Mouse (Mus musculus) T-cell, adult 2 months (primary cell): Measurements from ENCODE around the gene Psors1c2.
A peak's percentile ranks its signal among the peaks of the same experiment; 100 is the strongest.

ENCODE experiments used
- DNase-seq: peaks from one replicate; pipeline ENCODE4 v3.0.0; 2022; ENCODE audit warnings: low spot score

Psors1c2 gene

DNA sequence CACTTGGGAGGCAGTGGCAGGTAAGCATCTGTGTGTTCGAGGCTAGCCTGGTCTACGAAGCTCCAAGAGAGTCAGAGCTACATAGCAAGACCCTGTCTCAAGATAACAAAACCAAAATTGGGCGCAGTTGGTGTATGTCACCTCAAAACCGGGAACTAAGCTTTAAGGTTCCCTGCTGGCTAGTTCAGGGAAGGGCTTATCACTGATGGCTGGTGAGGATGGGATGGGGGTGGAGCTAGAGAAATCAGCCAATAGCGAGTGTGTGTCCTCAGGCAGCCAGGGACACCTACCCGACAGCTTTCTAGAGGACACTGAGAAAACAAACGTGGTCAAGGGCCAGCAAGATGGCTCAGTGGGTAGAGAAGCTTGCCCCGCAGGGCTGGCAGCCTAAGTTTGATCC is 25.2 kb downstream of the Psors1c2 start:
- DNase-seq: no peak

DNA sequence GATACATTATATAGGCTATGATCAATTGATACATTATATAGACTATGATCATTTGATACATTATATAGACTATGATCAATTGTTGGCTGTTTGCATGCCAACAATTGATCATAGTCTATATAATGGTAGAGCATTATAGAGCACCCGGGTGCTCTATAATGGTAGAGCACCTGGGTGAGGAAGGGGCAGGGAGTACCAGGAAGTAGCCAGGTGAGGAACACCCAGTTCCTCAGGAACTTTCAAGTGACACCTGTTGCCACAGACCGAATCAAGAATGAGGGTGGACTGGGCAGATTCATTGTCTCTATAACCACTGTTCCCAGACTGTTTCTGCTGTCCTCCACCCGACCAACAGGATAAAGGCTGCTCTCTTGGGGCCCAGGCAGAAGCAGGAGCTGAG is 34.1 kb downstream of the Psors1c2 start, which contains the start of gene 2300002M23Rik:
Gene 2300002M23Rik (plus strand): TSS at position 301 of the 400 bp plus-strand sequence.
- no peak for DNase-seq

DNA sequence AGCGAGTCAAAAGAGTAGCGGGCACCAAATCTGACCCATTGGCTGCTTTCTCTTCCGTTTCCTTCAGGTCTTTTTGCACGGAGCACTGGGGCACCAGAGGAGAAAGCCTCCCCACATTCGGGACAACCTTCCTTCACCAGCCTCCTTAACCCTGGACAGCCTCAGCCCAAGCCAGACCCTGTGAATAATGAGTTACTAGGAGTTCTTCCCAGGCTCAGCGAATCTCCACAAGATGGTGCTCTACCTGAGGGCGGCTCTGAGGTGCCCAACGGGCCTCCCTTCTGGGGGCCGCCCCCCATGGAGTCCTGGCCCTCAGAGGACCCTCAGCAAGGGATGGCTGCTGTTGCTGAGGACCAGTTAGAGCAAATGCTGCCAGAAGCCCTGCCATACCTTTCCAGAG is 34.8 kb downstream of the Psors1c2 start:
- no peak for DNase-seq

- DNase-seq: peak; percentile 20
Observed at GRCm38 (mm10) chr17:35569091-35569944, 36.3 kb downstream of the Psors1c2 start.

- no peak for DNase-seq
Observed at GRCm38 (mm10) chr17:35570836-35571235, 37.8 kb downstream of the Psors1c2 start.

DNA sequence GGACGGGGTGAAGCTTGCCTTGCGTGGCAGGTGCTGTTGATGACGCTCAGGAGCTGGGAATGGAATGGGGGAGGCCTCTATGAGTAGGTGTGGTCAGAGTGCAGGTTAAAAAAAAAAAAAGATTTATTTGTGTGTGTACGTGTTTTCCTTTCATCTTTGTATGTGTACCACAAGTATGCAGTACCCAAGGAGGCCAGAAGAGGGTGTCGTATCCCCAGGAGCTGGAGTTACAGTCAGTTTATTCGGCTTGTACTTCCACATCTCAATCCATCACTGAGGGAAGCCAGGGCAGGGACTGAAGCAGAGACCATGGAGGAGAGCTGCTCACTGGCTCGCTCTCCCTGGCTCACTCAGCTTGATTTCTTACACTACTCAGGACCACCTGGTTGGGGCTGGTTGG is 38.5 kb downstream of the Psors1c2 start:
- no peak for DNase-seq

GRCm38 (mm10) chr17:35578211-35578610 is 45.2 kb downstream of the Psors1c2 start:
- DNase-seq: peak; percentile 80

DNA sequence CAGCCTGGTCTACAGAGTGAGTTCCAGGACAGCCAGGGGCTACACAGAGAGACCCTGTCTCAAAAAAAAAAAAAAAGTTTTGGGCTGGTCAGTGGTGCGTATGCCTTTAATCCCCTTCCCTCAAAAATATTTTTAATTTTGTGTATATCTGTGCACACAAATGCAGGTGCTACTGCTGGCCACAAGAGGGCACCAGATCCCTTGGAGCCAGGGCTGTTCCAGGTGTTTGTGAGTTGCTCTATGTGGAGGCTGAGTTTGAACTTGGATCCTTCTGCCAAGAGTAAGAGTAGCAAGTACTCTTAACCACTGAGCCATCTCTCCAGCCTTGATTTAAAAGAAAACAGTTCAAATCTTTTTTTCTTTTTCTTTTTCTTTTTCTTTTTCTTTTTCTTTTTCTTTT is 49.9 kb downstream of the Psors1c2 start:
- peak; percentile 12 for DNase-seq
